Mouse (Mus musculus) CH12.LX (cell line): ENCODE measurements around the gene Gzmg. TPM values are rescaled to one million over a fixed set of nuclear protein-coding genes. Genes with fewer than 3 reads are reported as not detected.
"Not testable (repeated sequence)": the region's sequence is repeated elsewhere in the genome, so short reads cannot be mapped to it uniquely, and the experiment has no call there.

ENCODE experiments used
- DNase-seq: peaks from one replicate; pipeline ENCODE4 v3.0.0-alpha.2; 2013; ENCODE audit errors: extremely low read depth
- H3K27ac ChIP-seq: 2 replicates; pipeline ENCODE4 v1.5.1; 2012; ENCODE audit warnings: low read depth, mild to moderate bottlenecking, control low read depth, moderate library complexity; ENCODE audit not compliant: insufficient read depth
- H3K27me3 ChIP-seq: replicated peaks from 2 replicates; pipeline ENCODE3; 2012; ENCODE audit warnings: inconsistent platforms
- H3K36me3 ChIP-seq, 2 experiments: replicated peaks in 1 of 2; 2 replicates each; pipeline versions ENCODE3 to v1.6.1; 2012; ENCODE audit warnings: inconsistent platforms in 1 of 2, low read length in 1 of 2, mild to moderate bottlenecking in 1 of 2, mixed read lengths in 1 of 2, moderate library complexity in 1 of 2; ENCODE audit not compliant: control insufficient read depth in 1 of 2, insufficient read depth in 1 of 2
- H3K4me1 ChIP-seq, 2 experiments: 2 replicates each; pipeline ENCODE4 v1.6.1; 2012; ENCODE audit warnings: inconsistent platforms in 1 of 2, moderate library complexity in 1 of 2; ENCODE audit not compliant: insufficient read depth in 2 of 2, control insufficient read depth in 1 of 2
- H3K4me2 ChIP-seq: 2 replicates; pipeline ENCODE4 v1.6.1; 2012; ENCODE audit warnings: low read depth, mild to moderate bottlenecking, control low read depth; ENCODE audit not compliant: poor library complexity, insufficient read depth, severe bottlenecking
- H3K4me3 ChIP-seq, 3 experiments: fragments of 150-350 bp in 1 of 3; sonication (generic) in 1 of 3; replicated peaks in 1 of 3; 2 replicates each; pipeline versions ENCODE3 to v1.5.1; 2011 to 2012; ENCODE audit warnings: low read depth in 2 of 3, low read length in 2 of 3, mild to moderate bottlenecking in 2 of 3, moderate library complexity in 2 of 3, control low read depth in 1 of 3, improper control_type of control experiment in 1 of 3, inconsistent platforms in 1 of 3, mixed read lengths in 1 of 3; ENCODE audit not compliant: poor library complexity in 1 of 3
- H3K79me2 ChIP-seq: replicated peaks from 2 replicates; pipeline ENCODE4 v1.6.1; 2012; ENCODE audit warnings: mild to moderate bottlenecking, moderate library complexity; ENCODE audit not compliant: control insufficient read depth, poor library complexity, insufficient read depth, severe bottlenecking; ENCODE audit errors: extremely low read depth
- H3K9ac ChIP-seq: 2 replicates; pipeline ENCODE4 v1.6.1; 2012; ENCODE audit warnings: low read depth, mild to moderate bottlenecking, control low read depth, moderate library complexity; ENCODE audit not compliant: insufficient read depth
- H3K9me3 ChIP-seq: replicated peaks from 2 replicates; pipeline ENCODE3; 2012; ENCODE audit warnings: low read length, inconsistent platforms, mixed read lengths
- CHD2 ChIP-seq: IDR thresholded peaks from 2 replicates; pipeline ENCODE4 v1.6.1; 2011; ENCODE audit warnings: low read length, improper control_type of control experiment
- CTCF ChIP-seq, 2 experiments: IDR thresholded peaks in 1 of 2; conservative IDR thresholded peaks in 1 of 2; 2 replicates each; pipeline ENCODE4 v1.5.1; 2011 to 2012; ENCODE audit warnings: low read depth in 2 of 2, low read length in 2 of 2, improper control_type of control experiment in 1 of 2, inconsistent platforms in 1 of 2, mild to moderate bottlenecking in 1 of 2, moderate library complexity in 1 of 2
- EP300 ChIP-seq: IDR thresholded peaks from 2 replicates; pipeline ENCODE4 v1.6.1; 2011; ENCODE audit warnings: low read length, improper control_type of control experiment
- IRF4 ChIP-seq: IDR thresholded peaks from 2 replicates; pipeline ENCODE4 v1.6.1; 2014; ENCODE audit warnings: low read depth, mild to moderate bottlenecking, inconsistent platforms, low read length, improper control_type of control experiment
- KAT2A ChIP-seq: IDR thresholded peaks from 2 replicates; pipeline ENCODE4 v1.6.1; 2012; ENCODE audit warnings: low read length, improper control_type of control experiment, inconsistent platforms; ENCODE audit not compliant: insufficient replicate concordance
- RAD21 ChIP-seq: IDR thresholded peaks from 2 replicates; pipeline ENCODE4 v1.6.1; 2011; ENCODE audit warnings: low read depth, mild to moderate bottlenecking, low read length, improper control_type of control experiment, moderate library complexity
- SMC3 ChIP-seq: IDR thresholded peaks from 2 replicates; pipeline ENCODE4 v1.6.1; 2011; ENCODE audit warnings: low read depth, low read length, improper control_type of control experiment
- dilution Hi-C: fragments of 300-500 bp; cut with MboI; formaldehyde crosslinking; loops from 2 replicates; pipeline ENCODE4 v1.14.3; 2020; ENCODE audit warnings: low sequenced_read_pairs; ENCODE audit not compliant: extremely low pct_unique_long_range_greater_than_20kb, extremely low pct_ligation_motif_present
- in situ Hi-C: fragments of 300-500 bp; cut with MboI; formaldehyde crosslinking; loops from 3 replicates; pipeline ENCODE4 v1.14.3; 2019; ENCODE audit warnings: low sequenced_read_pairs, low pct_ligation_motif_present, low pct_unique_long_range_greater_than_20kb, mixed read lengths
- polyA plus RNA-seq: library from polyadenylated mRNA; unstranded; fragments of >175 nt; gene quantifications from 2 replicates; pipeline ENCODE4 v1.2.1, GENCODE M21; 2012; ENCODE audit warnings: low read depth; ENCODE audit not compliant: insufficient read length
- total RNA-seq, 2 experiments: library from RNA; depleted of rRNA; stranded (reverse); fragments of 300-350 nt in 1 of 2; fragments of >200 nt in 1 of 2; gene quantifications; 2 replicates each; pipeline ENCODE4 v1.2.3; 2012 to 2014

Gzmg gene
- total RNA-seq (2012; rRNA removed) (not detected in 2 replicates), total RNA-seq (2014; rRNA removed) (not detected in 2 replicates), polyA plus RNA-seq (not detected in 2 replicates)

DNA sequence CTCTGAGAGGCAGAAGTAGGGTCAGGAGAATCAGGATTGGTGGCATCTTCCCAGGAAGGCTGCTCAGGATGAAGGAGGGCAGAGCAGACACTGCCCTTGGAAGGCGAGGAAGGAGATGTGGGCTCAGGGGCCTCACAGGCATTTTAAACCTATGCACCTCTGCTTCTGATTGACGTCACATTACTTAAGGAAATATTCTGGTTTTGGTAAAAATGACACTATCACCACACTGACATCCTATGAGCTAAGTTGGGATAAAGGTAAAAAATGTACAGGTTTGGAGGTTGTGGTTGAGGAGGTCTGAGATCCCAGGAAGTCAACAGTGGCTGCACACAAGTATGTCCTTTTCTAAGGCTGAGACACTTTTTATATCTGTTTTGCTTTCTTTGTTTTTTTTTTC, at the start of gene Gzmg:
TSS of gene Gzmg (minus strand) at position 101 of the 400 bp plus-strand sequence.
- H3K4me3 ChIP-seq, dilution Hi-C loops, in situ Hi-C loops: not testable (repeated sequence)

GRCm38 (mm10) chr14:56205613-56206012, 46.2 kb upstream of the Gzmg start:
- in situ Hi-C loops = loop anchor here (25.0 kb wide), 1 partner anchor 107 kb away; no protein-coding TSS in a partner anchor
- no peaks in the 10 kb centered on the region for H3K79me2 ChIP-seq
- dilution Hi-C loops = no loop called here
- H3K4me2 ChIP-seq = peak overlapping the region; percentile 3; the same call in 1 of the 2 replicates
- no peaks in the 10 kb centered on the region for H3K9me3 ChIP-seq
- H3K9ac ChIP-seq = no peak overlapping the region
- no peaks in the 10 kb centered on the region for H3K36me3 ChIP-seq
- TF ChIP-seq IRF4 (peak; percentile 44; the same call in 1 of the 2 replicates), EP300 (peak; percentile 26; the same call in 1 of the 2 replicates), KAT2A (no peak)
- TF ChIP-seq, all 38 proteins: peak for 2
- Histone ChIP-seq H3K4me3 (no peak overlapping the region), H3K27ac (no peak overlapping the region), H3K27me3 (peaks cover 19% of the 10 kb centered on the region), H3K4me1 (peaks cover 0 to 15% of the 10 kb centered on the region in 2 experiments; a peak in 2 of 4 replicates)
- DNase-seq = peak; percentile 41

More for the DNA sequence above, at the start of gene Gzmg:
- not testable (repeated sequence) for H3K4me1 ChIP-seq, DNase-seq, H3K4me2 ChIP-seq, H3K36me3 ChIP-seq, H3K27ac ChIP-seq, H3K79me2 ChIP-seq, H3K9me3 ChIP-seq, H3K9ac ChIP-seq
- H3K27me3 ChIP-seq = peaks cover 25% of the 10 kb centered on the region

GRCm38 (mm10) chr14:56205021-56205420, 45.6 kb upstream of the Gzmg start:
- H3K4me3 ChIP-seq, H3K36me3 ChIP-seq, H3K79me2 ChIP-seq, dilution Hi-C loops, H3K9me3 ChIP-seq, H3K9ac ChIP-seq, H3K27ac ChIP-seq: not testable (repeated sequence)
- peak; percentile 73 for TF ChIP-seq SMC3
- TF ChIP-seq CHD2 = peak; percentile 23; the same call in 1 of the 2 replicates
- TF ChIP-seq RAD21 = peak; percentile 12
- TF ChIP-seq CTCF (conservative IDR thresholded peaks at IDR 0.05 in 1 of 2, IDR thresholded peaks at IDR 0.05 in 1 of 2; ENCODE audit: low read depth in 2 of 2, low read length in 2 of 2) = peak in 1 of 2 experiments; percentile 70; a peak in 3 of 4 replicates
- in situ Hi-C loops = loop anchor here (25.0 kb wide), 1 partner anchor 107 kb away; no protein-coding TSS in a partner anchor
- Histone ChIP-seq H3K27me3 (peaks cover 19% of the 10 kb centered on the region), H3K4me2 (peak overlapping the region; percentile 3; the same call in 1 of the 2 replicates), H3K4me1 (peaks cover 0 to 15% of the 10 kb centered on the region in 2 experiments; a peak in 2 of 4 replicates)
- DNase-seq = peak; percentile 71
